Mouse (Mus musculus) spleen, adult 2 months (tissue): ENCODE measurements at regions not wholly inside any gene's neighbourhood (a gene's known extent, or its start where the extent isn't known, plus 50 kb on each side); places are given as distances from the start of the nearest gene placed in this dataset.

ENCODE experiments used
- CTCF ChIP-seq: fragments of 200-500 bp; IDR thresholded peaks from 2 replicates; pipeline ENCODE4 v1.5.1; 2011; ENCODE audit warnings: mild to moderate bottlenecking, inconsistent platforms; ENCODE audit not compliant: insufficient read depth, insufficient read length, insufficient replicate concordance; ENCODE audit errors: extremely low read depth
- POLR2A ChIP-seq: fragments of 200-500 bp; IDR thresholded peaks from 2 replicates; pipeline ENCODE4 v1.6.1; 2011; ENCODE audit warnings: low read depth, low read length, inconsistent platforms

DNA sequence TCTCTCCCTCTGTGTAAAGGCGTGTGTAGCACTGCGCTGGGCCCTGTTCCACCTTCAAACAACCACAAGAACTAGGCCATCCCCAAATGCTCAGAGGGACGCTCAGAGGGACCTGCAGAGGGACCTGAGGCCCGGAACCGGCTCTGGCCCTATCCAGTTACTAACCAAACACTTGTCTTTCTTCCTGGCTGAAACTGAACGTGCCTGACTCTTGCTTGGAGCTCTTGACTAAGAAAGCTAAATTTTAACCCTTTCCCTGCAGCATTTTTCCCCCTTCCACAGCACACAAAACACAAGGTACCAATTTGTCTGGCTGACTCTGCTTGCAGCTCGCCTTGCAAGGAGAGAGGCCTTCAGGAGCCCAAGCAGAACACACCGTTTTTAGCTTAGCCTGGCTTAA is 182.3 kb upstream of the Six2 start:
- TF ChIP-seq POLR2A (no peak), CTCF (no peak)
